Mouse (Mus musculus): Measurements from ENCODE around the gene Kif4. TPM values are rescaled to one million over a fixed set of nuclear protein-coding genes. Genes with fewer than 3 reads are reported as not detected.

Gene Kif4
- polyA plus RNA-seq, 1 experiment from 2014 or later = 40.2 TPM

DNA sequence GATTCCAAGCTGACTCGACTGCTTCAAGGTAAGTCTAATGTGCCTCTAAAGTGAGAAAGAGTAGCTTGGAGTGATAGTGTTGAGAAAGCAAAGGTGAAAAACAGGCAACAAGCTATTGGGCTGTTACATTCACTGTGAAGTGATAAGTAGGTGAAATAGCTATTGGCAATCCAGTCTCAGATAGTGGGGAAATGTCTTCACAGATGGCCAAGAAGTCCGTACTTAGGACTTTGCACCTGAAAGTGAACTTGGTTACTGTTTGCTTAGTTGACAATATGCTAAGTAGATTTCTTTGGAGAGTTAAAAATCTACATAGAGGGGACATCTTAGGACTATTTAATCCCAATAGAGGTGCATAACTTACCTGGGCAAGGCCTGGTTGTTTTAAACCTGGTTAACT lies 39.3 kb downstream of the Kif4 start:
- 87% methylated on average over 2 of the region's 2 CpGs for WGBS
- peaks cover 41% of the 10 kb centered on the region for H3K27me3 ChIP-seq (replicated peaks; ENCODE audit: low read depth, poor library complexity, severe bottlenecking)
- no peak for DNase-seq (ENCODE audit: low spot score)

DNA sequence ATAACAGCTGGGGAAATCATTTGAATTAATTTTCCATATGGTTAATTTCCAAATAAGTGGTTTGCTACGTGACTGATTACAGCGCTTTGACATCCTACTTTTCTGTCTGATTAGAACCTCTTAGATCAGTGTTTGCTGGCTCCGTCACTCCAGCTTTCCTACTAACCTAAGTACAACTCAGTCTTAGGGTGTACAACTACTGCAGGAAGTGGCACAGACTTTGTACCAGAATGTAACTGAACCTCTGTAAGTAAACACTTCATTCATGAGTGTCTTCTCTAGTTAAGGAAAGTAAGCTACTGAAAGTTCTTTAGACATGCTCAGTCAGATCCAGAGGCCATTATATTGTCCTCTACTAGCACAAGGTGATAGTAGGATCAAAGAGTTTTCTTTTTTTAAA lies 52.7 kb downstream of the Kif4 start:
- H3K36me3 ChIP-seq (replicated peaks) = peaks cover 63% of the 10 kb centered on the region
- no peak overlapping the region for H3K27ac ChIP-seq (replicated peaks)
- H3K27me3 ChIP-seq (replicated peaks; ENCODE audit: low read depth, poor library complexity, severe bottlenecking) = peaks cover 27% of the 10 kb centered on the region
- H3K4me1 ChIP-seq = no peaks in the 10 kb centered on the region
- no peak for DNase-seq (ENCODE audit: low spot score)
- 95% methylated on average over 3 of the region's 3 CpGs for WGBS
- H3K9me3 ChIP-seq = no peaks in the 10 kb centered on the region
- H3K4me3 ChIP-seq = no peak overlapping the region

More for the DNA sequence above, 39.3 kb downstream of the Kif4 start:
- Histone ChIP-seq H3K9me3 (no peaks in the 10 kb centered on the region), H3K36me3 (replicated peaks) (peaks cover 28% of the 10 kb centered on the region), H3K27ac (replicated peaks) (no peak overlapping the region), H3K4me1 (no peaks in the 10 kb centered on the region), H3K4me3 (no peak overlapping the region)

- Histone ChIP-seq H3K27ac (replicated peaks) (no peak overlapping the region), H3K4me3 (no peak overlapping the region), H3K27me3 (replicated peaks; ENCODE audit: low read depth, poor library complexity, severe bottlenecking) (peaks cover 58% of the 10 kb centered on the region), H3K9me3 (no peaks in the 10 kb centered on the region), H3K36me3 (replicated peaks) (peaks cover 39% of the 10 kb centered on the region), H3K4me1 (no peaks in the 10 kb centered on the region)
- no peak for DNase-seq (ENCODE audit: low spot score)
- WGBS = 83% methylated on average over 3 of the region's 3 CpGs
Measured at GRCm38 (mm10) chrX:100686527-100686926, 61.0 kb downstream of the Kif4 start.

GRCm38 (mm10) chrX:100687360-100688032 lies 62.0 kb downstream of the Kif4 start:
- Histone ChIP-seq H3K9me3 (no peaks in the 10 kb centered on the region), H3K27ac (replicated peaks) (no peak overlapping the region), H3K4me3 (no peak overlapping the region), H3K27me3 (replicated peaks; ENCODE audit: low read depth, poor library complexity, severe bottlenecking) (peaks cover 67% of the 10 kb centered on the region), H3K36me3 (replicated peaks) (peaks cover 46% of the 10 kb centered on the region), H3K4me1 (no peaks in the 10 kb centered on the region)
- DNase-seq (ENCODE audit: low spot score) = no peak
- whole genome bisulfite sequencing = 88% methylated on average over 6 of the region's 6 CpGs

DNA sequence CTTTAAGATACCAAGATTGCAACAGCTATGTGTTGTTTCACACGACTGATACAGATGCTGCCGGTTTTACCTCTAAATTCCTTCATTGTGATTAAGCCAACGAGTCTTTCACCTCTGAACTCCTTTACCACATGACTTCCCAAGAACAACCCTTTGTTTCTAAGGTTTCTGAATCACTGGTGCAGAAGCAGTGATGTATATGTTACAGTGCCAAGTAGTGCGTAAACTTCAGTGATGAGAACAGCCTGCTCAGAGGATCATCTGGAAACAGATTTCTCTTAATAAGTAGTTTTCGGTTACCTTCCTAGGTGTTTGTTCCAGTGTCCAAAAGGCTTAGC lies 62.5 kb downstream of the Kif4 start:
- H3K4me1 ChIP-seq = no peaks in the 10 kb centered on the region
- H3K9me3 ChIP-seq = no peaks in the 10 kb centered on the region
- H3K36me3 ChIP-seq (replicated peaks) = peaks cover 51% of the 10 kb centered on the region
- 80% methylated on average over 5 of the region's 5 CpGs for WGBS
- no peak overlapping the region for H3K4me3 ChIP-seq
- no peak for DNase-seq (ENCODE audit: low spot score)
- peaks cover 72% of the 10 kb centered on the region for H3K27me3 ChIP-seq (replicated peaks; ENCODE audit: low read depth, poor library complexity, severe bottlenecking)
- H3K27ac ChIP-seq (replicated peaks) = no peak overlapping the region

GRCm38 (mm10) chrX:100696776-100697175 lies 71.2 kb downstream of the Kif4 start:
- Histone ChIP-seq H3K4me1 (no peaks in the 10 kb centered on the region), H3K4me3 (no peak overlapping the region), H3K9me3 (no peaks in the 10 kb centered on the region), H3K36me3 (replicated peaks) (peaks cover 77% of the 10 kb centered on the region), H3K27me3 (replicated peaks; ENCODE audit: low read depth, poor library complexity, severe bottlenecking) (peaks cover 47% of the 10 kb centered on the region), H3K27ac (replicated peaks) (no peak overlapping the region)
- 99% methylated on average over 4 of the region's 4 CpGs for WGBS
- no peak for DNase-seq (ENCODE audit: low spot score)

DNA sequence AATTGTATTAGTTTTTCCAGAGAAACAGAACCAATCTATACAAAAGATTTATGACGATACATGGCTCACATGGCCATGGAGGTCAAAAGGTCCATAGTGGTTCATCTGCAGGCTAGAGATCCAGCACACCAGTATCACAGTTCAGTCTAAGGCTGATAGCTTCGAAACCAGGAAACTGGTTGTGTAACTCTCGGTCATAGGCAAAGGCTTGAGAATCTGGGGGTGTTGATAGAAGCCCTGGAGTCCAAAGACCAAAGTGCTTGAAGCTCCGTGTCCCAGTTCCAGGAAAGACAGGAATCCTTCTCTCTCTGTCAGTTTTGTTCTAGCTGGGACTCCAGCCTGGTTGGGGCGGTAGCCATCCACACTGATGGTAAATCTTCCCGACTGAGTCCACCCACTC lies 82.5 kb downstream of the Kif4 start:
- DNase-seq (ENCODE audit: low spot score) = no peak
- Histone ChIP-seq H3K9me3 (no peaks in the 10 kb centered on the region), H3K36me3 (replicated peaks) (peaks cover 71% of the 10 kb centered on the region), H3K27me3 (replicated peaks; ENCODE audit: low read depth, poor library complexity, severe bottlenecking) (peaks cover 44% of the 10 kb centered on the region), H3K4me1 (no peaks in the 10 kb centered on the region), H3K27ac (replicated peaks) (no peak overlapping the region), H3K4me3 (no peak overlapping the region)
- 90% methylated on average over 6 of the region's 6 CpGs for WGBS

GRCm38 (mm10) chrX:100716173-100716572 lies 90.6 kb downstream of the Kif4 start:
- WGBS = 89% methylated on average over 6 of the region's 6 CpGs
- peaks cover 93% of the 10 kb centered on the region for H3K36me3 ChIP-seq (replicated peaks)

DNA sequence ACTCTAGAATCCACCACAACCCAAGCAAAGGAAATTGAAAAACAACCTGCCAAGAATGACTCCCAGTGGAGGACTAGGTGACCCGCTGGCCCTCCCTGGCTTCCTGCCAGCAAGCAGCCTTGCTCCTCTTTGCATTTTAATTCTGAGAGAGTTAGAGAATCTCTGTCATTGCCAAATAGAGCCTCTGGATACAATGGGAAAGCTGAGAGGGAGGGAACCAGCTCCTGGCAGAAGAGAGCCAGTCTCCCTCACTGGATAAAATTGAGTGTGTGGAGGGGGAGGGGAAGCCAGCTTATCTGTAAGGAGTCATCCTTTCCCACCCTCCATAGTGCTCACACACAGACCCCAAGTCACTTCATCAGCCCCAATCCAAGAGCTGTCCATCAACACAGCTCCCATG lies 103.4 kb downstream of the Kif4 start:
- Histone ChIP-seq H3K4me3 (no peak overlapping the region), H3K4me1 (peaks cover 23% of the 10 kb centered on the region), H3K27me3 (replicated peaks; ENCODE audit: low read depth, poor library complexity, severe bottlenecking) (peaks cover 96% of the 10 kb centered on the region), H3K9me3 (no peaks in the 10 kb centered on the region), H3K36me3 (replicated peaks) (peaks cover 35% of the 10 kb centered on the region), H3K27ac (replicated peaks) (no peak overlapping the region)
- no peak for DNase-seq (ENCODE audit: low spot score)
- 43% methylated on average over 1 of the region's 1 CpGs for WGBS

More at GRCm38 (mm10) chrX:100716173-100716572, 90.6 kb downstream of the Kif4 start:
- no peaks in the 10 kb centered on the region for H3K9me3 ChIP-seq
- no peak overlapping the region for H3K27ac ChIP-seq (replicated peaks)
- no peaks in the 10 kb centered on the region for H3K4me1 ChIP-seq
- peaks cover 64% of the 10 kb centered on the region for H3K27me3 ChIP-seq (replicated peaks; ENCODE audit: low read depth, poor library complexity, severe bottlenecking)
- DNase-seq (ENCODE audit: low spot score) = no peak
- no peak overlapping the region for H3K4me3 ChIP-seq

GRCm38 (mm10) chrX:100729665-100730188 lies 104.2 kb downstream of the Kif4 start, which contains the start of gene Gdpd2:
Gene Gdpd2, plus strand, starts transcription at chrX:100729873.
- Histone ChIP-seq H3K4me3 (peak within 1 kb of the TSS; percentile 44), H3K27ac (replicated peaks) (peak within 1 kb of the TSS; percentile 44; the same call in 1 of the 2 replicates), H3K9me3 (no peaks in the 10 kb centered on the region), H3K4me1 (peaks cover 23% of the 10 kb centered on the region), H3K27me3 (replicated peaks; ENCODE audit: low read depth, poor library complexity, severe bottlenecking) (peaks cover 98% of the 10 kb centered on the region), H3K36me3 (replicated peaks) (peaks cover 29% of the 10 kb centered on the region)
- DNase-seq (ENCODE audit: low spot score) = peak; percentile 62
- WGBS = 17% methylated on average over 8 of the region's 8 CpGs

DNA sequence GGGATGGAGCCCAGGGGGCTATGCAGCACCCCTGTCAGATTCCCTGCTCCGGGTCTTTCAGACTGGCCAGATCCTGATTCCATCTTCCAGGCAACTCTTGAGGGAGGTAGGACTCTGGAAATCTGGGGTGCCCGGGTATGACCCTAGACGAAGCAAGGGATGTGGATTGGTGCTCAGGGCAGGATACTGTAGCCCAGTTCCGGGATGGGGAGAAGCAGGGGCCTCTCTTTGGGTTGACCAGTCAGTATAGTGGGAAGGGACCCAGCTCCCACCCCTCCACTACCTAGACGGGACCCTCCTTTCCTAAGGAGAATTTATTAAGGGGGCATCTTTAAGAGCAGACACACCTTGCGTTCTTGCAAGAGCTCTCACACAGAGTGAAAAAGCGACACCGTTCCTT lies 104.7 kb downstream of the Kif4 start:
- peaks cover 24% of the 10 kb centered on the region for H3K36me3 ChIP-seq (replicated peaks)
- WGBS = 40% methylated on average over 8 of the region's 8 CpGs
- no peak for DNase-seq (ENCODE audit: low spot score)
- H3K27ac ChIP-seq (replicated peaks) = peak overlapping the region; percentile 44; the same call in 1 of the 2 replicates
- H3K27me3 ChIP-seq (replicated peaks; ENCODE audit: low read depth, poor library complexity, severe bottlenecking) = peaks cover 97% of the 10 kb centered on the region
- peak overlapping the region; percentile 44 for H3K4me3 ChIP-seq
- H3K9me3 ChIP-seq = no peaks in the 10 kb centered on the region
- H3K4me1 ChIP-seq = peaks cover 23% of the 10 kb centered on the region

- Histone ChIP-seq H3K4me1 (peaks cover 21% of the 10 kb centered on the region), H3K4me3 (no peak overlapping the region), H3K27ac (replicated peaks) (no peak overlapping the region), H3K36me3 (replicated peaks) (no peaks in the 10 kb centered on the region), H3K9me3 (no peaks in the 10 kb centered on the region), H3K27me3 (replicated peaks; ENCODE audit: low read depth, poor library complexity, severe bottlenecking) (peaks cover 97% of the 10 kb centered on the region)
- 75% methylated on average over 7 of the region's 7 CpGs for WGBS
- no peak for DNase-seq (ENCODE audit: low spot score)
Measured at GRCm38 (mm10) chrX:100734359-100734758, 108.8 kb downstream of the Kif4 start.

DNA sequence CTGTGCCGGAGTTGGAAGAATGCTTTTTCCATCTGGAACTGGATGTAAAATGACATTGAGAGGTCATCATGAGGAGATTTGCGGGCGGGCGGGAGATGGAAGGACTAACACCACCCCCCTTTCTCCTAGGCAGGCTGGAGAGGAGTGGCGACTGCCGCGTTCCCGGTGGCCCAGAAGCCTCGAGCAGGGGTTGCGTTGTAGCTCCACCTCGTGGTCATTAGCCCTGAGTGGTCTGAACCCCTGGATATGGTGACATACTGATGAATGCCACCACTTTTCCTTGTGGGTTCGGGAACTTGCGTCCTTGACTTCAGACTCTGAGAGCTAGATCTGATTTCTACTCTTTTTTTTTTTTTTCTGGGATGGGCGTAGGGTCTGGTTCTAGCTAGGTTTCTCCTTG lies 113.4 kb downstream of the Kif4 start:
- 23% methylated on average over 14 of the region's 14 CpGs for WGBS
- Histone ChIP-seq H3K9me3 (no peaks in the 10 kb centered on the region), H3K27me3 (replicated peaks; ENCODE audit: low read depth, poor library complexity, severe bottlenecking) (peaks cover 78% of the 10 kb centered on the region), H3K4me1 (no peaks in the 10 kb centered on the region; the same call in 1 of the 2 replicates), H3K27ac (replicated peaks) (no peak overlapping the region), H3K4me3 (peak overlapping the region; percentile 48), H3K36me3 (replicated peaks) (no peaks in the 10 kb centered on the region)
- DNase-seq (ENCODE audit: low spot score) = peak; percentile 64

Data from embryonic facial prominence, embryonic 10.5 days (tissue).